Mouse (Mus musculus) CD4-positive, CD25-positive, alpha-beta regulatory T cell, adult 2 months (primary cell): ENCODE results near the gene Zfp287.
A peak's percentile ranks its signal among the peaks of the same experiment; 100 is the strongest.
"Not testable (repeated sequence)": the region's sequence is repeated elsewhere in the genome, so short reads cannot be mapped to it uniquely, and the experiment has no call there.

Experiments used
- DNase-seq: peaks from one replicate; pipeline ENCODE4 v3.0.0-alpha.2; 2012; ENCODE audit warnings: low read depth, low spot score

Gene Zfp287

DNA sequence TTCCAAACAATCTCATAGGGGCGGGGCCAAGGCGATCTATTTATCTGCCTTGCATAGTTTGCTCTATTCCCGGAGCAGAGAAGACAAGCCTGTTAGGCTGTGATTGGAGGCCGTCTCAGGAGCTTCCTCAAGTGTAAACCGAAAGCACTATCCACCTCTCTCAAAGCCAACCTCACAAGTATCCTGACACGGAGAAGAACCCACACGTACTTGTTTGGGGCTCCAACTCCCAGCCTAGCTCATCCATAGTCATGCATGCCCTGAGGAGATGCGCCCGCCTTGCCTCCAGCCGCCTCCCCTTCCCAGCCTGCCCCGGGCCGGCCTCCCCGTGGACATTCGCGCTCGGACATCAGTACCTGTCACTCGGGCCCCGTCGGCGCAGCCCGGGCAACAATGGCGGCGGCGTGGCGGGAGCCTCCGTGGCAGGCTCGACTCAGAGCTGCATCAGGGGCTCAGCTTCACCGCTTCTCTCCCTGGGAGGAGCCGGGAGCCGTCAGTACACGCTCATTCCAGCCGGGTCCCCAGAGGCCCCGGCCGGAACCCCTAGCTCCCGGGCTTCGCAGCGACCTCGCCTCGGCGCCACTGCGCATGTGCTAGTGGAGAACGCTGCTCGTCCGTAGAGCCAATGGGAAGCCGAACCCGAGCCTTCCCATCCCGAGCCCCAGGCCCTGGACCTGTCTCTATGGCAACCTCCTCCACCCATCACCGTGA is at the start of gene Zfp287:
Gene Zfp287 (minus strand): TSS at position 595 of the 711 bp plus-strand sequence.
- peak; percentile 93 for DNase-seq

- no peak for DNase-seq
These were observed 44.8 kb upstream of the Zfp287 start for GRCm38 (mm10) chr11:62776510-62776909.

GRCm38 (mm10) chr11:62760755-62761457 is 29.2 kb upstream of the Zfp287 start:
- DNase-seq, result no peak

DNA sequence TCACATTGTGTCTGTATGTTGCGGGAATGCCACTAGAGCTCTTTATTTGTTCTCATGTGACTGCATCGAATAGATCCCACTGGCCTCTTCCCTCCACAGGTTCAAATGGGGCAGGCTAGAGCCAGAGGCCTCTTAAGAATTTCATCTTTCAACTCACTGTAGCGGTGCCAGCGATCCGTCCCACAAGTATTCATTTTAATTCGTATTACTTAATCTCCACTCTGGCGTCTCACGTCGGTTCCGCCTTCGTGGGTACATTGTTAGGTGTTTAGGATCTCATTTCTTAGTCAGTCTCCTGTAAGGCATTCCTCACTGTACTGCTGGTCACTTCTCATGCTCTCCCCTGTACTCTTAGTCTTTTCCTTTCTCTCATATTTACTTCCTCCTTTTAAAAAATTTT is 26.8 kb upstream of the Zfp287 start:
- DNase-seq, result no peak

GRCm38 (mm10) chr11:62757906-62758305 is 26.2 kb upstream of the Zfp287 start:
- no peak for DNase-seq

- DNase-seq, result no peak
These were observed 25.4 kb upstream of the Zfp287 start for GRCm38 (mm10) chr11:62757143-62757507.

- DNase-seq, result peak; percentile 86
These were observed 24.9 kb upstream of the Zfp287 start for GRCm38 (mm10) chr11:62756456-62757142.

GRCm38 (mm10) chr11:62752780-62753179 is 21.1 kb upstream of the Zfp287 start, which contains the start of gene Gm10428:
Gene Gm10428, plus strand, starts transcription at chr11:62753100.
- DNase-seq, result no peak

DNA sequence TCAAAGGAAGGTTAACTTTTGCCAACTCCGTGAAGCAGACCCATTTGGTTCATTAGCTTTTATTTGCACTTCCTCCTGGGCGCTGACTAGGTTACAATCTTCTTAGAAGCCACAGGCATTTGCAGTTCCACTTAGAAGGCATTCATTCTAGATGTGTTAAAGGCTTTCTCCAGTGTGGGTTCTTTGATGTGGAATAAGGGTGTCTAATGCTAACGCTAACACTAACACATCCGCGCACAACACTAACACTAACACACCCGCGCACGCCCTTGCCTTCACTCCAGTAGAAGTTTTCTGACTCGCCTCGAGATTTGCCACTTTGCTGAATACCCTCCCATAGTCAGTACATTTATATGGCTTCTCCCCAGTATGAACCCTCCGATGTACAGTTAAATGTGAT is 20.5 kb upstream of the Zfp287 start:
- DNase-seq, result peak; percentile 25

DNA sequence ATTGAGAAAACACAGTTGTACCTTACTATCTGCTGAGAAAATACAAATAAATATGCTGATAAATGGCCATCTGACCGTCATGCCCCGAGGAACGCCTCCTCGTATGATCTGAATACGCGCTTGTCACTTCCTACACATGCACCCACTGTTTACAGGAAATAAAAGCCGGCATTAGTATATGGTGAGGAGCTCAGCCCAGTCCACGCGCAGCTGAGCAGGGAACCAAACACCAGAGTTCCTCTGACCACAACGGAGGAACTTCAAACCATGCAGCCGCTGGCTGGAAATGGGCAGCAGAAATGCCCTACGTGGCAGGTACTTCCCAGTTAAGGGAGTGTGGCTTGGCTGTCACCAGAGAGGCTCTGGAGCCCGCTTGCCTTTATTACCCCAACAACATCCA is 17.7 kb upstream of the Zfp287 start:
- DNase-seq, result not testable (repeated sequence)

GRCm38 (mm10) chr11:62748062-62748461 is 16.4 kb upstream of the Zfp287 start:
- DNase-seq, result no peak

GRCm38 (mm10) chr11:62747227-62747626 is 15.5 kb upstream of the Zfp287 start:
- no peak for DNase-seq

GRCm38 (mm10) chr11:62746001-62746533 is 14.4 kb upstream of the Zfp287 start:
- peak; percentile 65 for DNase-seq

- DNase-seq, result peak; percentile 84
These were observed 12.4 kb upstream of the Zfp287 start for GRCm38 (mm10) chr11:62744103-62744502.

GRCm38 (mm10) chr11:62742261-62742957 is 10.7 kb upstream of the Zfp287 start:
- DNase-seq, result no peak

DNA sequence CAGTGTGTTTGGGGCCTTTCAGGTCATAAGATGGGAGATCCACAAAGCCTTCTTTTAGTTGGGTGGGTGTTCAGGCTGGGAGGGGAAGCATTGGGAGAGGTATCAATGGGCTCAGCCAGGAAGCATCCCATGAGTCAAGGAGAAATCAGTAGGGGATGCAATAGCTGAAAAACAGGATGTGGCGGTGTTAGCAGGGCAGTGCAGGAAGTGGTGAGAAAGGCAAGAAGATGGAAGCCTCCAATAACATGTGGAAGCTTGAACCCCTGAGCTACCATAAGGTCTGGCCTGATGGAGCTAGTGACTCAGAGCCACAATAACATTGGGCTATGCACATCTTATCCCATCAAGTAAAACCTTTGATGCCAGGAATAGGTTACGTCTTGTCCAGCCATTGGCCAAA is 9.5 kb upstream of the Zfp287 start:
- DNase-seq, result peak; percentile 12

DNA sequence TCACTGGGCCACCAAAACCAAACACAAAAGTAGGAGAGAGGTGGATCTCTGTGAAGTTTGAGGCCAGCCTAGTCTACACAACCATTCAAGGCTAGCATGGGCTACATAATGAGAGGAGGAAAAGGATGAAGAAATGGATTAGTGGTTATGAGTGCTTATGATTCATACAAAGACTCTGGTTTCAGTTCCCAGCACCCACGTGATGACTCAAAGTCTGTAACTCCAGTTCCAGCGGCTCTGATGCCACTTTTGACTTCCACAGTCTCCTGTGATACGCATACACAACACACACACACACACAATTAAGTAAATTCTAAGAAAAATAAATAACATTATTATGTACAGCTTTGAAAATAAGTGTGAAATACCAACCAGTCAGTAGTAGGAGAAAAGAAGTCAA is 960 bp upstream of the Zfp287 start:
- DNase-seq, result no peak

- DNase-seq, result no peak
These were observed 300 bp upstream of the Zfp287 start for GRCm38 (mm10) chr11:62732022-62732387.

DNA sequence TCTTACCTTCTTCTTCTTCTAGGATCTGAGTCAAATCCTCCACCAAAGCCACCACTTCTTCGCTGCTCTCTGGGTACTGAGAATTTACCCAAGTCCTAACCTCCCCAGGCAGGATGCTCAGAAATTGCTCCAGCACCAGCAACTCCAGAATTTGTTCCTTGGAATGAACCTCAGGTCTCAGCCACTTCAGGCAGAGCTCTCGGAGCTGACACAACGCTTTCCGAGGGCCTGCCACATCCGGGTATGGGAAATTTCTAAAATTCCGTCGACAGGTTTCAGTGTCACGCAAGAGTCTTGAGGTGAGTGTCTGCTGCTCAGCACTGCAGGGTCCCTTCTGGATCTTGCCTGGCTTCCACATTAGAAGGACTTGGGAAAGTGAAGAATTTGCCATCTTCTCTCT is 3.4 kb downstream of the Zfp287 start:
- no peak for DNase-seq

- no peak for DNase-seq
These were observed 21.0 kb downstream of the Zfp287 start for GRCm38 (mm10) chr11:62710657-62711056.

GRCm38 (mm10) chr11:62708252-62708651 is 23.5 kb downstream of the Zfp287 start:
- DNase-seq, result no peak

DNA sequence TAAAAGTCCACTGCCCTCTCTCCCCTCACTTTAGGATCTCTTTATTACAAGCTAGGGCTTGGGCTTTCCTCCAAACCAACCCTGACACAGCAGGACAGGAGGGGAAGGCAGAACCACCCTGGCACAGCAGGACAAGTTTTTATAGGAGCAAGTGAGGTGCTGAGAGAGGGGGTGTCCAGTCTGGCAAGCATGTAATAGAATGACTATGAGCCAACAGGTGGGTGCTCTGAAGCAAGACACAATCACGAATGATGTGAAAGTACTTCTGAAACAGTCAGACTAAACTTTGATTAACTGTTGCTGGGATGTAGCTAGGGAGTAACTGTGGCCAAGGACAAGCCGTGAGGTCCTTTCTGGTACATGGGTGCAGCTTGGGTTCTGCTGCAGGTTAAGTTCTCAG is 25.6 kb downstream of the Zfp287 start:
- no peak for DNase-seq
